Mouse (Mus musculus): ENCODE data around the gene Lce1i.

GRCm38 (mm10) chr3:92790414-92790813, 11.7 kb upstream of the Lce1i start, which contains the start of gene Lce1j:
- TF ChIP-seq CTCF (IDR thresholded peaks at IDR 0.05; ENCODE audit: low read depth) (no peak), EP300 (IDR thresholded peaks at IDR 0.05; ENCODE audit: low read depth) (no peak)

Data from heart, postnatal 0 days (tissue).